Mouse (Mus musculus) liver, embryonic 15.5 days (tissue): ENCODE measurements at regions not wholly inside any gene's neighbourhood (a gene's known extent, or its start where the extent isn't known, plus 50 kb on each side); places are given as distances from the start of the nearest gene placed in this dataset.

Experiments used
- ATAC-seq: fragments of 200-750 bp; cut with Nextera tagmentation; 2 replicates; pipeline ENCODE4 v1.8.0; 2017; ENCODE audit warnings: moderate number of reproducible peaks, mild to moderate bottlenecking, moderate library complexity; ENCODE audit not compliant: insufficient read depth
- H3K27ac ChIP-seq: fragments of 300-500 bp; sonication (generic); replicated peaks from 2 replicates; pipeline ENCODE4 v1.5.1; 2015; ENCODE audit warnings: mild to moderate bottlenecking, inconsistent platforms
- H3K27me3 ChIP-seq: fragments of 300-500 bp; sonication (generic); 2 replicates; pipeline ENCODE4 v1.6.1; 2015; ENCODE audit warnings: mild to moderate bottlenecking, inconsistent platforms
- H3K36me3 ChIP-seq: fragments of 300-500 bp; sonication (generic); replicated peaks from 2 replicates; pipeline ENCODE4 v1.6.1; 2015; ENCODE audit warnings: moderate library complexity, mild to moderate bottlenecking, inconsistent platforms
- H3K4me1 ChIP-seq: fragments of 300-500 bp; sonication (generic); replicated peaks from 2 replicates; pipeline ENCODE4 v1.6.1; 2015; ENCODE audit warnings: inconsistent platforms
- H3K4me2 ChIP-seq: fragments of 300-500 bp; sonication (generic); 2 replicates; pipeline ENCODE4 v1.6.1; 2015; ENCODE audit warnings: moderate library complexity, mild to moderate bottlenecking, inconsistent platforms
- H3K4me3 ChIP-seq: fragments of 300-500 bp; sonication (generic); replicated peaks from 2 replicates; pipeline ENCODE4 v1.5.1; 2015; ENCODE audit warnings: mild to moderate bottlenecking, inconsistent platforms
- H3K9ac ChIP-seq: fragments of 300-500 bp; sonication (generic); 2 replicates; pipeline ENCODE4 v1.6.1; 2015; ENCODE audit warnings: moderate library complexity, mild to moderate bottlenecking, inconsistent platforms
- H3K9me3 ChIP-seq: fragments of 300-500 bp; sonication (generic); replicated peaks from 2 replicates; pipeline ENCODE4 v1.6.1; 2016; ENCODE audit warnings: inconsistent platforms
- WGBS: fragments of 180-500 bp; shearing (Covaris S2); methylation state at CpG from one replicate; pipeline ENCODE4 v1.1.7; 2015; ENCODE audit warnings: mixed read lengths; ENCODE audit not compliant: insufficient replicate concordance; 5-methylcytosine and 5-hydroxymethylcytosine counted together

DNA sequence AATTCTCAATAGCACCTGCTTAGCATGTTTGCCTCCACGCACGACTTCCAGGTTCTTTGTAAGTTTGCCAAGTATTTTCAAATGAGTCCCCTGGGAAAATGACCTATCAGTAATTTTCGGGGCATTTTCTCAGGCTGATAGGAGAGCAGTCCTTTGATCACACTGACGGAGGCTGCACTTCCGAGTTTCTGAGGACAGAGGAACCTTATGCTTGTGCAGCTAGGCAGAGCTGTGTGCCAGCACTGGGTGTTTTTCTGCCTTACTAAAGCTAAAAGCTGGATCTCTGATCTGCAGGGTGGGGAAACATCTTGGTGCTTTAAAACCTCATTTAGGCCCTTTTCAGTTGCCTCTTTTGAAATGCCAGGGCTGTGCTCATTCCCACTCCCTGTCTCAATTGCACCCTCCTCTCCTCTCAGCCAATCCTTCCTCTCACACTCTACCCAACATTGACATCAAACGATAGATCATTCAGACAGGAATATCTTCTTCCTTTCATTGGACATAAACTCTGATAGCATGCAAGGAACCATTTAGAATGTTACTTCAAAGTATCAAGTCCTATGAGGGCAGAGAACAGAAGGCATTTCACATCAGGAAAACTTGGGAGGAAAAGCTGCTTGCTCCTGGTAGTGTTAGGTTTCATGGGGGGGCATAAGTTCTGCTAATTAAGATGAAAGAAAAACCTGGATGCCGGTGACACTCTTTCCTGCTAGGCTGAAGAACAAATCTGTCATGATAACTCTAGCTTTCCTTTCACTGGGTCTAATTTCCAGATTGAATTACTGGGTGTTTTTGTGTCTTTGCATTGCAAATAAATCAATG lies 95.3 kb downstream of the Lurap1l start:
- H3K4me1 ChIP-seq, result no peaks in the 10 kb centered on the region
- no peak overlapping the region for H3K27ac ChIP-seq
- no peak overlapping the region for H3K4me2 ChIP-seq
- no peak overlapping the region for H3K4me3 ChIP-seq
- no peak for ATAC-seq
- no peaks in the 10 kb centered on the region for H3K27me3 ChIP-seq
- H3K9ac ChIP-seq, result no peak overlapping the region
- 55% methylated on average over 7 of the region's 7 CpGs for WGBS
- no peaks in the 10 kb centered on the region for H3K36me3 ChIP-seq
- H3K9me3 ChIP-seq, result no peaks in the 10 kb centered on the region

GRCm38 (mm10) chr4:81006546-81006945 lies 96.1 kb downstream of the Lurap1l start:
- H3K27me3 ChIP-seq, result no peaks in the 10 kb centered on the region
- ATAC-seq, result no peak
- H3K9me3 ChIP-seq, result no peaks in the 10 kb centered on the region
- no peak overlapping the region for H3K4me2 ChIP-seq
- no peaks in the 10 kb centered on the region for H3K36me3 ChIP-seq
- no peak overlapping the region for H3K27ac ChIP-seq
- 70% methylated on average over 1 of the region's 1 CpGs for WGBS
- H3K4me1 ChIP-seq, result no peaks in the 10 kb centered on the region
- no peak overlapping the region for H3K9ac ChIP-seq
- H3K4me3 ChIP-seq, result no peak overlapping the region

- 49% methylated on average over 2 of the region's 2 CpGs for WGBS
- Histone ChIP-seq H3K4me2 (no peak overlapping the region), H3K9ac (no peak overlapping the region), H3K36me3 (no peaks in the 10 kb centered on the region), H3K27me3 (no peaks in the 10 kb centered on the region), H3K9me3 (no peaks in the 10 kb centered on the region), H3K4me1 (no peaks in the 10 kb centered on the region), H3K27ac (no peak overlapping the region), H3K4me3 (no peak overlapping the region)
- no peak for ATAC-seq
Observed at GRCm38 (mm10) chr4:81021850-81022249, 111.4 kb downstream of the Lurap1l start.

DNA sequence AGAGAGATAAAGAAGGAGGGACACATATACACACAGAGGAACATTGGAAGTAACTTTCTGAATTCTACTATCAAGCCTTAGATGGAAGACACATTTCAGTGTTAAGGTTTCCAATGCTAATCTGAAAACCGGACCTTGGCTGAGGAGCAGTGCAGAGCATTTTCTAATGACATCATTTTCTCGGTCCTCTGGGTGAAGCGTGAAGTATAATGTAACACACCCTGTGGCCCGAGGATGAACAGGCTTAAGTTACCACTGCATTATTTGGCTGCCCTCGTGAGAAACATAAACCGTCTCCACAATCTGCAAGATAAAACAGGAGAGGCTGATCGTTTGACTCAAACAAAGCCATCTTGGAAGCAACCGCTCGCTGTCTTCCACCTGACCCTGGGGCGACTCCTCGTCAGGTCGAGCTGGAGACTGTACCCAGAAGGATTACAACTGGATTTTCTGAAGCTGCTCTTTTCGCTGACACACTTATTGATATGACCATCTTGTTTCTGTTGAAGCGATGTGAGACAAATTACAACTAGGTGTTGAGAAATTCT lies 113.1 kb downstream of the Lurap1l start:
- Histone ChIP-seq H3K4me2 (no peak overlapping the region), H3K27me3 (no peaks in the 10 kb centered on the region), H3K27ac (no peak overlapping the region), H3K4me1 (no peaks in the 10 kb centered on the region), H3K9ac (no peak overlapping the region), H3K4me3 (no peak overlapping the region), H3K9me3 (no peaks in the 10 kb centered on the region), H3K36me3 (no peaks in the 10 kb centered on the region)
- WGBS, result 58% methylated on average over 14 of the region's 14 CpGs
- ATAC-seq, result no peak

DNA sequence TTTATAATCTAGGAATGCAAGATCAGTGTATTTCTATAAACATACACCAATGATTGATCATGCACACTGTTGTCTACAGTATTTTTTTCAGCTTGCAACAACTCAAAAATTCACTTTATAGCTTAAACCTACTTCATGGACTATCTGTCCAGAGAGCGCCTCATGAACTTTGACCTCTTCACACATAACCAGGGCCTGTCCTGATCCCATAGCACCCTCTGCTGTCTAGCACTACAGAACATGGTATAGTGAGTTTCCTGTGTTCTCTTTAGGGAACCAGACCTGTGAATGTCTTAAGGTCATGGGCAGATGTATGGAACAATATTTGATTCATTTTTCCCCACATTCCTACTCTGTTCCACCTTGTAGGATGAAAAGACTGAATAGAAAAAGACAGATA lies 117.1 kb downstream of the Lurap1l start:
- Histone ChIP-seq H3K36me3 (no peaks in the 10 kb centered on the region), H3K27me3 (no peaks in the 10 kb centered on the region), H3K9me3 (no peaks in the 10 kb centered on the region), H3K4me1 (no peaks in the 10 kb centered on the region), H3K4me3 (no peak overlapping the region), H3K27ac (no peak overlapping the region), H3K4me2 (no peak overlapping the region), H3K9ac (no peak overlapping the region)
- WGBS, result 78% methylated on average over 1 of the region's 1 CpGs
- ATAC-seq, result no peak

DNA sequence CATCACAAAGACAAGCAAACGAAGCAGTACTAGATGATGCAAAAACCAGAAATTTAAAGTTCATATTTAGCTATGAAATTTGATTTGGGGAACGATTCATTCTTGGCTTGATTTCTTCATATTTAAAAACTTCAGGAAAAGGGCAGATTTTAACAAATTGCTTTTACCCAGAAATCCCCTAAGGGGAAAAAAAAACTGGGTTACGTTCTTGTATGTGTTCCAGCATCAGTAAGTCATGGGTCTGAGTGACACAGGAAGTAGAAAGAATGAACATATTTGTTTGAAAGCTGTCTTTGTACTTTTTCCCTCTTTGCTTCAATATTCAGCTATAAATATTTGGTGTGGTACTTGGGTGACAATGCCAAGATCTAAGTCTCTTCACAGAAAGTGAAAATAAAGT lies 120.2 kb downstream of the Lurap1l start:
- no peaks in the 10 kb centered on the region for H3K36me3 ChIP-seq
- no peak overlapping the region for H3K9ac ChIP-seq
- H3K4me1 ChIP-seq, result no peaks in the 10 kb centered on the region
- H3K27me3 ChIP-seq, result no peaks in the 10 kb centered on the region
- ATAC-seq, result no peak
- no peak overlapping the region for H3K4me3 ChIP-seq
- no peak overlapping the region for H3K27ac ChIP-seq
- H3K4me2 ChIP-seq, result no peak overlapping the region
- WGBS, result 51% methylated on average over 3 of the region's 3 CpGs
- H3K9me3 ChIP-seq, result no peaks in the 10 kb centered on the region

- no peak overlapping the region for H3K4me2 ChIP-seq
- H3K27ac ChIP-seq, result no peak overlapping the region
- no peaks in the 10 kb centered on the region for H3K36me3 ChIP-seq
- ATAC-seq, result no peak
- no peaks in the 10 kb centered on the region for H3K9me3 ChIP-seq
- no peak overlapping the region for H3K4me3 ChIP-seq
- no peaks in the 10 kb centered on the region for H3K4me1 ChIP-seq
- no peak overlapping the region for H3K9ac ChIP-seq
- no peaks in the 10 kb centered on the region for H3K27me3 ChIP-seq
Observed at GRCm38 (mm10) chr4:81037336-81037902, 127.0 kb downstream of the Lurap1l start.

DNA sequence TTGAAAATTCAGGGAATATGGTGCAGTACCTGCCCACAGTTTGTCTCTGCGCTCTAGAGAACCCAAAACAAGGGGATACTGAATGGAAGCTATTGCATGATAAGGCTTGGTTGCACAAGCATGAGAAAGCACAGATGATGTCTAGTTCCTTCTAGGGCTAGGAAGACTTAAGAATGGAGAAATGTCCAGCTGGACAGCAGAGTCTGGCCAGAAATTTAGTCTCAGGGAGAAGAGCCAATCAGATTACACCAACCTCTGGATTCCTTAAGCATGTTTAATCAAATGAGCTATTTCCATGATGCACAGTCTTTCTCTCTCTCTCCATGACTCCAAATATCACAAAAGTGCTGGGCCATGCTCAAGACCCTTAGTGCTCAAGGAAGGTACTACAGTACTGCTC lies 147.8 kb downstream of the Lurap1l start:
- 70% methylated on average over 1 of the region's 1 CpGs for WGBS

DNA sequence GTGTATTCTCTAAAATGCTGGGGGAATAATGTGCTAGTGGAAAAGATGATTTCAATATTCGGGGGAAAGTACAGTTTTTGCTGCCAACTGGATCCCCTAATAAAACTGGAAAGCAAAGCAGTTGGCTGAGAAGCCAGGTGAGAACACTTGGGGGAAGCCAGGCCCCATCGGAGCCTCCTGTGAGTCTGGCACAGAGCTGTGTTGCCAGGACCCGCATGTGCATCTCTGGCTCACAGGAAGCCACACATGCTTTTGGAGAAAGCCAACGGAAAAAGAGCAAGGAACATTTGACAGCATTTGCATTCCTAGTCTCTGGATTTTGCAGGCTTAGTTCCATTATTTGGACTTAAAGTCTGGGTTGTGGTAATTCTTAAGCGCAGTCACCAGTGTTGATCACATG lies 148.4 kb downstream of the Lurap1l start:
- no peaks in the 10 kb centered on the region for H3K36me3 ChIP-seq
- no peaks in the 10 kb centered on the region for H3K9me3 ChIP-seq
- no peak overlapping the region for H3K27ac ChIP-seq
- H3K4me2 ChIP-seq, result no peak overlapping the region
- ATAC-seq, result no peak
- no peak overlapping the region for H3K4me3 ChIP-seq
- WGBS, result 65% methylated on average over 5 of the region's 5 CpGs
- H3K9ac ChIP-seq, result no peak overlapping the region
- H3K27me3 ChIP-seq, result no peaks in the 10 kb centered on the region
- no peaks in the 10 kb centered on the region for H3K4me1 ChIP-seq

More for the DNA sequence above, 147.8 kb downstream of the Lurap1l start:
- no peak overlapping the region for H3K4me2 ChIP-seq
- no peak overlapping the region for H3K4me3 ChIP-seq
- no peak overlapping the region for H3K9ac ChIP-seq
- H3K36me3 ChIP-seq, result no peaks in the 10 kb centered on the region
- no peaks in the 10 kb centered on the region for H3K4me1 ChIP-seq
- no peak overlapping the region for H3K27ac ChIP-seq
- no peak for ATAC-seq
- H3K9me3 ChIP-seq, result no peaks in the 10 kb centered on the region
- no peaks in the 10 kb centered on the region for H3K27me3 ChIP-seq

GRCm38 (mm10) chr4:81059356-81059755 lies 148.9 kb downstream of the Lurap1l start:
- 67% methylated on average over 3 of the region's 3 CpGs for WGBS
- H3K27me3 ChIP-seq, result no peaks in the 10 kb centered on the region
- H3K36me3 ChIP-seq, result no peaks in the 10 kb centered on the region
- H3K9me3 ChIP-seq, result no peaks in the 10 kb centered on the region
- no peak overlapping the region for H3K9ac ChIP-seq
- no peak for ATAC-seq
- no peak overlapping the region for H3K4me3 ChIP-seq
- H3K4me1 ChIP-seq, result no peaks in the 10 kb centered on the region
- H3K27ac ChIP-seq, result no peak overlapping the region
- no peak overlapping the region for H3K4me2 ChIP-seq

DNA sequence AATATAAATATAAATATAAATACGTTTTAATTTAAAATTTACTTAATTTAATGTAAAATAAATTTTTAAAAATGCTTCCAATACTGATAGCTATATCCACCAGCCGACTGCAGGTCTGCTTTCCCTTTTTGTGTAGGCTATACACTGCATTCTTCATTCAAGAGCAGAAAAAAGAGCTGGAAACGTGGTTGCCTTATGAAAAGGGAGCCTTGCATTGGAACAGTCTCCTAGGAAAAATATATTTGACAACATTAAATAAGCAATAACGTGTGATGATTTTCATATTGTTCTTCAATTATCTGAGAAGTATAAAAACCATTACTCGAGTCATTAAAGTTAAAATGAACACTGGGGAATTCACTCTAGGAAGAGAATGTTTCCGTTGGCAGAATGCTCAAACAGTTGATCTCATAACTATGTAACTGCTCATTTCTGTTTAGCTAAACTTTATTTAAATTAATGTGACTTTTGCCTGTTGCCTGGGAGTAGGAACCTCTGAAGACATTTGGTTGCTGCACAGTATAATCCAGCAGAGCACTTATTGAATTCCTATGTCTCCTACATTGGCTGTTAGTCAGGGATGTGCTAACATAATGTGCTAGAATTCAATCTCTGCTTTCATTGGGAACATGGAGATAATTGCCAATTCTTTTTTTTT lies 172.0 kb downstream of the Lurap1l start:
- Histone ChIP-seq H3K27me3 (no peaks in the 10 kb centered on the region), H3K36me3 (no peaks in the 10 kb centered on the region), H3K4me1 (no peaks in the 10 kb centered on the region), H3K4me3 (no peak overlapping the region), H3K9me3 (no peaks in the 10 kb centered on the region), H3K9ac (no peak overlapping the region), H3K4me2 (no peak overlapping the region), H3K27ac (no peak overlapping the region)
- ATAC-seq, result no peak
- WGBS, result 43% methylated on average over 6 of the region's 6 CpGs
